Mouse (Mus musculus): ENCODE data around the gene Nap1l1. TPM values are rescaled to one million over a fixed set of nuclear protein-coding genes. Genes with fewer than 3 reads are reported as not detected.
"Not testable (repeated sequence)": the region's sequence is repeated elsewhere in the genome, so short reads cannot be mapped to it uniquely, and the experiment has no call there.

The Nap1l1 gene
- polyA plus RNA-seq (2015; fragmentation: Nextera tagmentation; extraction: Ambion mirVana): 163 and 198 TPM in 2 replicates

GRCm38 (mm10) chr10:111472686-111473510, at the start of gene Nap1l1:
Gene Nap1l1, plus strand, starts transcription at chr10:111473223.
- Histone ChIP-seq H3K9ac (peak within 1 kb of the TSS; percentile 96), H3K4me2 (peak within 1 kb of the TSS; percentile 93), H3K4me3 (replicated peaks) (peak within 1 kb of the TSS; percentile 96), H3K4me1 (replicated peaks) (peaks cover 54% of the 10 kb centered on the region), H3K9me3 (replicated peaks) (no peaks in the 10 kb centered on the region), H3K27ac (peak within 1 kb of the TSS; percentile 84), H3K27me3 (peaks cover 2% of the 10 kb centered on the region; the same call in 1 of the 2 replicates), H3K36me3 (peaks cover 7% of the 10 kb centered on the region)
- ATAC-seq (ENCODE audit: low read depth) (peak; percentile 96), DNase-seq (peak; percentile 96)
- WGBS (ENCODE audit: insufficient replicate concordance): 3% methylated on average over 70 of the region's 80 CpGs

GRCm38 (mm10) chr10:111426491-111426890, 46.5 kb upstream of the Nap1l1 start:
- Histone ChIP-seq H3K4me2 (no peak overlapping the region), H3K9me3 (replicated peaks) (no peaks in the 10 kb centered on the region), H3K4me1 (replicated peaks) (peaks cover 10% of the 10 kb centered on the region), H3K36me3 (no peaks in the 10 kb centered on the region), H3K9ac (no peak overlapping the region), H3K27ac (no peak overlapping the region), H3K27me3 (no peaks in the 10 kb centered on the region), H3K4me3 (replicated peaks) (no peak overlapping the region)
- WGBS (ENCODE audit: insufficient replicate concordance): 67% methylated on average over 1 of the region's 1 CpGs
- DNase-seq: no peak
- ATAC-seq (ENCODE audit: low read depth): no peak

- no peak overlapping the region for H3K4me3 ChIP-seq (replicated peaks)
- H3K27ac ChIP-seq: no peak overlapping the region
- DNase-seq: no peak
- no peaks in the 10 kb centered on the region for H3K36me3 ChIP-seq
- WGBS (ENCODE audit: insufficient replicate concordance): 73% methylated on average over 3 of the region's 3 CpGs
- no peaks in the 10 kb centered on the region for H3K9me3 ChIP-seq (replicated peaks)
- H3K4me2 ChIP-seq: no peak overlapping the region
- no peaks in the 10 kb centered on the region for H3K27me3 ChIP-seq
- H3K4me1 ChIP-seq (replicated peaks): no peaks in the 10 kb centered on the region
- ATAC-seq (ENCODE audit: low read depth): no peak
- no peak overlapping the region for H3K9ac ChIP-seq
Observed at GRCm38 (mm10) chr10:111433502-111433901, 39.5 kb upstream of the Nap1l1 start.

GRCm38 (mm10) chr10:111441034-111441440, 32.0 kb upstream of the Nap1l1 start:
- Histone ChIP-seq H3K36me3 (no peaks in the 10 kb centered on the region), H3K27me3 (no peaks in the 10 kb centered on the region), H3K4me2 (no peak overlapping the region), H3K9me3 (replicated peaks) (no peaks in the 10 kb centered on the region), H3K4me1 (replicated peaks) (peaks cover 21% of the 10 kb centered on the region), H3K9ac (no peak overlapping the region), H3K27ac (no peak overlapping the region), H3K4me3 (replicated peaks) (no peak overlapping the region)
- 19% methylated on average over 3 of the region's 3 CpGs for WGBS (ENCODE audit: insufficient replicate concordance)
- ATAC-seq (ENCODE audit: low read depth) (peak; percentile 50), DNase-seq (no peak)

GRCm38 (mm10) chr10:111444199-111444598, 28.8 kb upstream of the Nap1l1 start:
- no peaks in the 10 kb centered on the region for H3K36me3 ChIP-seq
- 32% methylated on average over 9 of the region's 9 CpGs for WGBS (ENCODE audit: insufficient replicate concordance)
- no peak for ATAC-seq (ENCODE audit: low read depth)
- H3K27me3 ChIP-seq: no peaks in the 10 kb centered on the region
- H3K4me1 ChIP-seq (replicated peaks): peaks cover 27% of the 10 kb centered on the region
- H3K27ac ChIP-seq: no peak overlapping the region
- no peaks in the 10 kb centered on the region for H3K9me3 ChIP-seq (replicated peaks)
- no peak overlapping the region for H3K4me3 ChIP-seq (replicated peaks)
- H3K4me2 ChIP-seq: no peak overlapping the region
- DNase-seq: no peak
- no peak overlapping the region for H3K9ac ChIP-seq

- Histone ChIP-seq H3K9ac (no peak overlapping the region), H3K4me2 (peak overlapping the region; percentile 1; the same call in 1 of the 2 replicates), H3K27me3 (no peaks in the 10 kb centered on the region), H3K4me1 (replicated peaks) (peaks cover 27% of the 10 kb centered on the region), H3K9me3 (replicated peaks) (no peaks in the 10 kb centered on the region), H3K36me3 (no peaks in the 10 kb centered on the region), H3K4me3 (replicated peaks) (no peak overlapping the region), H3K27ac (no peak overlapping the region)
- ATAC-seq (ENCODE audit: low read depth) (peak; percentile 39; the same call in 1 of the 2 replicates), DNase-seq (no peak)
- 11% methylated on average over 9 of the region's 9 CpGs for WGBS (ENCODE audit: insufficient replicate concordance)
Observed at GRCm38 (mm10) chr10:111445939-111446671, 26.9 kb upstream of the Nap1l1 start.

- ATAC-seq (ENCODE audit: low read depth); H3K27me3 ChIP-seq; H3K9me3 ChIP-seq (replicated peaks); H3K9ac ChIP-seq; H3K4me3 ChIP-seq (replicated peaks); H3K36me3 ChIP-seq; DNase-seq; H3K27ac ChIP-seq: not testable (repeated sequence)
- WGBS (ENCODE audit: insufficient replicate concordance): 66% methylated on average over 3 of the region's 3 CpGs
- Histone ChIP-seq H3K4me2 (peak overlapping the region; percentile 1; the same call in 1 of the 2 replicates), H3K4me1 (replicated peaks) (peaks cover 28% of the 10 kb centered on the region)
Observed at GRCm38 (mm10) chr10:111446672-111447008, 26.4 kb upstream of the Nap1l1 start.

GRCm38 (mm10) chr10:111449662-111450061, 23.4 kb upstream of the Nap1l1 start:
- H3K9ac ChIP-seq; H3K36me3 ChIP-seq; H3K9me3 ChIP-seq (replicated peaks); H3K4me3 ChIP-seq (replicated peaks); H3K27ac ChIP-seq; H3K4me2 ChIP-seq; H3K27me3 ChIP-seq; DNase-seq; ATAC-seq (ENCODE audit: low read depth): not testable (repeated sequence)
- peaks cover 27% of the 10 kb centered on the region for H3K4me1 ChIP-seq (replicated peaks)
- whole genome bisulfite sequencing (ENCODE audit: insufficient replicate concordance): 54% methylated on average over 5 of the region's 5 CpGs

- WGBS (ENCODE audit: insufficient replicate concordance): 8% methylated on average over 1 of the region's 1 CpGs
- Histone ChIP-seq H3K36me3 (no peaks in the 10 kb centered on the region), H3K9ac (no peak overlapping the region), H3K4me3 (replicated peaks) (no peak overlapping the region), H3K4me2 (no peak overlapping the region), H3K4me1 (replicated peaks) (peaks cover 17% of the 10 kb centered on the region), H3K27ac (no peak overlapping the region), H3K27me3 (no peaks in the 10 kb centered on the region), H3K9me3 (replicated peaks) (no peaks in the 10 kb centered on the region)
- peak; percentile 99 for ATAC-seq (ENCODE audit: low read depth)
- peak; percentile 17 for DNase-seq
Observed at GRCm38 (mm10) chr10:111451683-111452322, 21.2 kb upstream of the Nap1l1 start.

- Histone ChIP-seq H3K4me2 (no peak overlapping the region), H3K27ac (no peak overlapping the region), H3K27me3 (no peaks in the 10 kb centered on the region), H3K4me1 (replicated peaks) (peaks cover 17% of the 10 kb centered on the region), H3K9me3 (replicated peaks) (no peaks in the 10 kb centered on the region), H3K9ac (no peak overlapping the region), H3K4me3 (replicated peaks) (no peak overlapping the region), H3K36me3 (no peaks in the 10 kb centered on the region)
- no peak for DNase-seq
- 79% methylated on average over 11 of the region's 11 CpGs for WGBS (ENCODE audit: insufficient replicate concordance)
- ATAC-seq (ENCODE audit: low read depth): no peak
Observed at GRCm38 (mm10) chr10:111452426-111452825, 20.6 kb upstream of the Nap1l1 start.

- WGBS (ENCODE audit: insufficient replicate concordance): 58% methylated on average over 8 of the region's 8 CpGs
Observed at GRCm38 (mm10) chr10:111454698-111455308, 18.2 kb upstream of the Nap1l1 start.

More at GRCm38 (mm10) chr10:111454698-111455308, 18.2 kb upstream of the Nap1l1 start:
- ATAC-seq (ENCODE audit: low read depth) (no peak), DNase-seq (no peak)
- no peak overlapping the region for H3K27ac ChIP-seq
- no peak overlapping the region for H3K4me2 ChIP-seq
- H3K36me3 ChIP-seq: no peaks in the 10 kb centered on the region
- H3K4me1 ChIP-seq (replicated peaks): peaks cover 17% of the 10 kb centered on the region
- no peak overlapping the region for H3K9ac ChIP-seq
- H3K9me3 ChIP-seq (replicated peaks): no peaks in the 10 kb centered on the region
- no peak overlapping the region for H3K4me3 ChIP-seq (replicated peaks)
- no peaks in the 10 kb centered on the region for H3K27me3 ChIP-seq
